Mouse (Mus musculus): ENCODE measurements around the gene Klhl25. TPM values are rescaled to one million over a fixed set of nuclear protein-coding genes. Genes with fewer than 3 reads are reported as not detected.

The Klhl25 gene
- polyA plus RNA-seq, 1 experiment from 2014 or later = 33.0 TPM

DNA sequence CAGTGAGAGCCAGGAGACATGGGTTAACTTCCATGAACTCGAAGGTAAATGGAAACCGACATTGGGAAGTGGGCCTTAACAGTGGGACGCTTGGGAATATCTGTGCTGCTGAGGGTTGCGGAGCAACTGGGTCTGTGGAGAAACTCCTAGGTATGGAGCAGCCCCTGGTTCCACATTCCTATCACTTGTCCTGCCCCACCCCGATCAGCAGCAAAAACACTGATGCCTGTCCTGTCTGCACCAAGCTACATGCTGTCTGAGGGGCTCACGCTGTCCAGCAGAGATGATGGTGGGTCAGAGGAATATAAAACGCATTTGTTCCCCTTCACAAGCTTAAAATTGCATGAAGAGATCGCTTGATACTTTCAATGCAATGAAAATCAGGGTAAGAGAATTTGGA is 32.1 kb downstream of the Klhl25 start:
- no peaks in the 10 kb centered on the region for H3K27me3 ChIP-seq (replicated peaks; ENCODE audit: control insufficient read depth, insufficient read depth, low read length)
- no peaks in the 10 kb centered on the region for H3K36me3 ChIP-seq (ENCODE audit: control insufficient read depth, insufficient read depth, low read length)
- no peak overlapping the region for H3K4me3 ChIP-seq (ENCODE audit: low read length)
- H3K4me2 ChIP-seq (ENCODE audit: low read length) = peak overlapping the region; percentile 34; the same call in 1 of the 2 replicates
- H3K27ac ChIP-seq (ENCODE audit: low read depth, low read length) = no peak overlapping the region
- WGBS = 65% methylated on average over 8 of the region's 8 CpGs
- H3K9me3 ChIP-seq (ENCODE audit: control insufficient read depth, low read length) = no peaks in the 10 kb centered on the region
- H3K9ac ChIP-seq (ENCODE audit: low read depth, low read length) = peak overlapping the region; percentile 17; the same call in 1 of the 2 replicates
- H3K4me1 ChIP-seq (ENCODE audit: control insufficient read depth, insufficient read depth, low read depth, low read length) = peaks cover 3% of the 10 kb centered on the region; the same call in 1 of the 2 replicates
- peak; percentile 31; the same call in 1 of the 2 replicates for ATAC-seq

DNA sequence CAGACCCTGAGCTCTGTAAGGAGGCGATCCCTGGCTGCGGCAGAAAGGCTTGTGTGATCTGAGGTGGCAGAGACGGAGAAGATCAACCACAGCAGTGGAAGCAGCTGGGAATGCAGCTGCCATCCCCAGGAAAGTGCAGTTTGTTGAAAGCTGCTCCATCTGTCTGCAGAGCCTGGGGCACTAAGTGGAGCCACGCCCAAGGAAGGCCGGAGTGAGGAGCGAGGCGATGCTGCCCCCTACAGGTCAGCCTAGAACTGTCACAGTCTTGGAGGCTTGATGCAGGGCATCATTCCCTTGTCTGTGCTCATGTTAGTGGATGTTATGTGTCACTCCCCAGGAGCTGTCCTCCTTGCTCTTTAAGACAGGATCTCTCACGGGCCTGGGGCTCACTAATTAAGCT is 32.5 kb downstream of the Klhl25 start:
- Histone ChIP-seq H3K4me2 (ENCODE audit: low read length) (peak overlapping the region; percentile 34; the same call in 1 of the 2 replicates), H3K4me1 (ENCODE audit: control insufficient read depth, insufficient read depth, low read depth, low read length) (peaks cover 3% of the 10 kb centered on the region; the same call in 1 of the 2 replicates), H3K4me3 (ENCODE audit: low read length) (no peak overlapping the region), H3K27ac (ENCODE audit: low read depth, low read length) (no peak overlapping the region), H3K27me3 (replicated peaks; ENCODE audit: control insufficient read depth, insufficient read depth, low read length) (no peaks in the 10 kb centered on the region), H3K9me3 (ENCODE audit: control insufficient read depth, low read length) (no peaks in the 10 kb centered on the region), H3K9ac (ENCODE audit: low read depth, low read length) (peak overlapping the region; percentile 27), H3K36me3 (ENCODE audit: control insufficient read depth, insufficient read depth, low read length) (no peaks in the 10 kb centered on the region)
- WGBS = 3% methylated on average over 8 of the region's 8 CpGs
- ATAC-seq = peak; percentile 95

DNA sequence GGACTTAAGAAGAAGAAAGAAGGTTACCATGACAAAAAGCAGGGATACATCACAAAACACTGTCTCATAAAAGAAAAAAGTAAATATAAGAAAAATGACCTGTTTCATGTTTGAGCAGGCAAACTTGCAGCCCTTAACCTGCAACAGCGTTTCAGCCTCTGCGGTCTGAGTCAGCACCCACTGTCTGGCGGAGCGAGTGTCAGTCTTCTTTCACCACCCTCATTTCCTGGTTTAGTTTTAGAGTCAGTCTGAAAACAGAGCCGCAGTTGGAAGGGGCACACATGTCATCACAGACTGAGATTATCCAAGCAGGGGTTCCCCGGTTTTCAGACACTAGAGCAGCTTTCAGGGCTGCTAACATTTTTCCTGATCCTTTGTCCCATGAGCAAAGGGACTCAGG is 33.3 kb downstream of the Klhl25 start:
- Histone ChIP-seq H3K4me3 (ENCODE audit: low read length) (no peak overlapping the region), H3K9ac (ENCODE audit: low read depth, low read length) (no peak overlapping the region), H3K27ac (ENCODE audit: low read depth, low read length) (no peak overlapping the region), H3K27me3 (replicated peaks; ENCODE audit: control insufficient read depth, insufficient read depth, low read length) (no peaks in the 10 kb centered on the region), H3K4me2 (ENCODE audit: low read length) (no peak overlapping the region), H3K4me1 (ENCODE audit: control insufficient read depth, insufficient read depth, low read depth, low read length) (peaks cover 3% of the 10 kb centered on the region; the same call in 1 of the 2 replicates), H3K36me3 (ENCODE audit: control insufficient read depth, insufficient read depth, low read length) (no peaks in the 10 kb centered on the region), H3K9me3 (ENCODE audit: control insufficient read depth, low read length) (no peaks in the 10 kb centered on the region)
- WGBS = 68% methylated on average over 6 of the region's 6 CpGs
- no peak for ATAC-seq

DNA sequence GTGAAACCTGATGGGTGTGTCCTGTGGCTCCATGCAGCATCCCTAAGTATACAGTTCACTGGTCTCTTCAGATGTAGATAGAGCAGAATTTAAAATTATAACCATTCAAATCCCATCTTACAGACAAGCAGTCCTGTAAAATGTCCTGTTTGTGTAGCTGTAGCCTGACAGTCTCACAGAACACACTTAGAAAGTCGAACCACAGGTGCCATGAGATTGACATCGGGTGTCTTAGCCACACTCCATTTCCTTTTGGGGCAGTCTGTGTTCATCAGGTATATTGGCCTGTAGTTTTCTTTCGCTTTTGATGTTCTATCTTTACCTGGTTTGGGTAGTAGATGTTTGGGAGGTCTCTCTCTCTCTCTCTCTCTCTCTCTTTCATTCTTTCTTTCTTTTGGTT is 33.7 kb downstream of the Klhl25 start:
- peaks cover 3% of the 10 kb centered on the region; the same call in 1 of the 2 replicates for H3K4me1 ChIP-seq (ENCODE audit: control insufficient read depth, insufficient read depth, low read depth, low read length)
- H3K4me2 ChIP-seq (ENCODE audit: low read length) = no peak overlapping the region
- no peaks in the 10 kb centered on the region for H3K27me3 ChIP-seq (replicated peaks; ENCODE audit: control insufficient read depth, insufficient read depth, low read length)
- WGBS = 82% methylated on average over 3 of the region's 3 CpGs
- no peaks in the 10 kb centered on the region for H3K9me3 ChIP-seq (ENCODE audit: control insufficient read depth, low read length)
- no peak for ATAC-seq
- no peak overlapping the region for H3K9ac ChIP-seq (ENCODE audit: low read depth, low read length)
- H3K4me3 ChIP-seq (ENCODE audit: low read length) = no peak overlapping the region
- H3K36me3 ChIP-seq (ENCODE audit: control insufficient read depth, insufficient read depth, low read length) = no peaks in the 10 kb centered on the region
- no peak overlapping the region for H3K27ac ChIP-seq (ENCODE audit: low read depth, low read length)

DNA sequence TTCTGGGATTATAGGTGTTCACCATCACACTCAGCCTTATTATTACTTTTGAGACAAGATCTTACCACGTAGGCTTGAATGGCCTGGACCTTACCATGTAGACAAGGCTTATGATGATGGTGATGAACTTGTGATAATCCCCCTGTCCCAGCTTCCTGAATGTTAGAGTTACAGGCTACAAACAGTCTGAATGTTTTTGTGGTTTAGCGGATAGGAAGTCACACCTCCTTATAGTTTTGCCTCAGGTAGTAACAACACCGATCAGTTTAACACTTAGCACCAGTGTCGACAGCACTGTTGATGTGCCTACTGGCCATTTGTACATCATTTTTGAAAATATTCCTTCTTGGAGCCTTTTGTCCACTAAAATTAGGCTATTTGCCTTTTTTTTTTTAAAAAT is 43.4 kb downstream of the Klhl25 start:
- H3K4me1 ChIP-seq (ENCODE audit: control insufficient read depth, insufficient read depth, low read depth, low read length) = no peaks in the 10 kb centered on the region
- H3K27me3 ChIP-seq (replicated peaks; ENCODE audit: control insufficient read depth, insufficient read depth, low read length) = no peaks in the 10 kb centered on the region
- H3K4me3 ChIP-seq (ENCODE audit: low read length) = no peak overlapping the region
- no peak overlapping the region for H3K27ac ChIP-seq (ENCODE audit: low read depth, low read length)
- H3K9me3 ChIP-seq (ENCODE audit: control insufficient read depth, low read length) = no peaks in the 10 kb centered on the region
- no peaks in the 10 kb centered on the region for H3K36me3 ChIP-seq (ENCODE audit: control insufficient read depth, insufficient read depth, low read length)
- no peak overlapping the region for H3K9ac ChIP-seq (ENCODE audit: low read depth, low read length)
- ATAC-seq = no peak
- WGBS = 92% methylated on average over 4 of the region's 4 CpGs
- no peak overlapping the region for H3K4me2 ChIP-seq (ENCODE audit: low read length)

DNA sequence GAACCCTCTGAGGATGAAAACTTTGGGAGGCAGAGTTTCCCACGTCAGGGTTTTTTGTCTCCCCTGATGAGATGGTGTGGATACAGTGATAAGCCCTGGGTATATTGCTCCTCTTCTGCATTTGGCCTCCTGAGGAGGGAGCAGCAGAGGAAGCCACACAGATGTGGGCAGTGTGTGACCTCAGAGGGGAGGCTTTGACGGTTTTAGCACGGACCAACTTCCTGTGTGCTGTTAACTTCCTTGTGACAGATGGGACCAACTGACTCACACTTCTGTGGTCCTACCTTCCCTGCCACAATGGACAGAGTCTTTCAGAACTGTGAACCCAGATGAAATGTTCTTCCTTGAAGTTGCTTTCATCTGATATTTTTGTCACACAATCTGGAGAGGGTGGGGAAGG is 44.6 kb downstream of the Klhl25 start:
- H3K27me3 ChIP-seq (replicated peaks; ENCODE audit: control insufficient read depth, insufficient read depth, low read length) = no peaks in the 10 kb centered on the region
- 76% methylated on average over 3 of the region's 3 CpGs for WGBS
- H3K36me3 ChIP-seq (ENCODE audit: control insufficient read depth, insufficient read depth, low read length) = no peaks in the 10 kb centered on the region
- no peaks in the 10 kb centered on the region for H3K4me1 ChIP-seq (ENCODE audit: control insufficient read depth, insufficient read depth, low read depth, low read length)
- H3K9ac ChIP-seq (ENCODE audit: low read depth, low read length) = no peak overlapping the region
- no peaks in the 10 kb centered on the region for H3K9me3 ChIP-seq (ENCODE audit: control insufficient read depth, low read length)
- ATAC-seq = no peak
- H3K27ac ChIP-seq (ENCODE audit: low read depth, low read length) = no peak overlapping the region
- H3K4me3 ChIP-seq (ENCODE audit: low read length) = no peak overlapping the region
- H3K4me2 ChIP-seq (ENCODE audit: low read length) = no peak overlapping the region

DNA sequence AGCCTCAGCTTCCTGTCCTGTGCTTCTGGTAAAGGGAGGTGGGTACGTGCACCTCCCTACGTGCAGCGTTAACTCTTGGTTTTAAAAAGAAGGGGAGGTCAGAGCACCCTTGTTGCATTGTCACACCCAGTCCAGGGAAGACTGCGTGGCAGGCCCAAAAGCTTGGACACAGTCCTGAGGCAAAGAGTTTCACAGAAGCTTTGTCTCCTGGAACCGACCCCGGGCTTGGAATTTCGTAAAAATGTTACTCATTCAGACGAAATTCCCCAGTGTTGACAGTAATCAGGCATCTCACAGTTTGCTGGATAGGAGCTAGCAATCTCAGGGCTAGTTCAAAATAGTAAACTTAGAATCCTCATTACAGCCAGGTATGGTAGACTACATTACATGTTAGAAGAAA is 45.6 kb downstream of the Klhl25 start:
- ATAC-seq = no peak
- 87% methylated on average over 8 of the region's 8 CpGs for WGBS
- Histone ChIP-seq H3K36me3 (ENCODE audit: control insufficient read depth, insufficient read depth, low read length) (no peaks in the 10 kb centered on the region), H3K9ac (ENCODE audit: low read depth, low read length) (no peak overlapping the region), H3K4me1 (ENCODE audit: control insufficient read depth, insufficient read depth, low read depth, low read length) (no peaks in the 10 kb centered on the region), H3K4me2 (ENCODE audit: low read length) (no peak overlapping the region), H3K27me3 (replicated peaks; ENCODE audit: control insufficient read depth, insufficient read depth, low read length) (no peaks in the 10 kb centered on the region), H3K9me3 (ENCODE audit: control insufficient read depth, low read length) (no peaks in the 10 kb centered on the region), H3K4me3 (ENCODE audit: low read length) (no peak overlapping the region), H3K27ac (ENCODE audit: low read depth, low read length) (no peak overlapping the region)

DNA sequence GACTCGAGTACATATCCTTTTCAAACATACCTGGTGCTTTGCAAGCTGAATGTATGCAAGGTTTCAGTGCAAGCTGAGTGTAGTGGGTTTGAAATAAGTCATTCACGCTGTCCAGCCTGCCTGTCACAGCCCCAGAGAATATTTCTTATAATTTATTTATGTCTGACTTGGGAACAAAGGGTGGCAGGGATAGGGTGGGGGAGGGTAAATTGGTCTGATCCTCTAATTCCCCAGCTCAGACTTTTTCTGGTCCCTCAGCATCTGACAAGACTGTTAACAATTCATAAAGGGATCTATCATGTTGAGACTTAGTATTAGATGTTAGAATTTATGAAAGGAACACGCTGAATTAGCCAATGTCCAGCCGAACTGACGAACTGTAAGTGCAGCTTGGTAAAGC is 48.9 kb downstream of the Klhl25 start:
- ATAC-seq = no peak

DNA sequence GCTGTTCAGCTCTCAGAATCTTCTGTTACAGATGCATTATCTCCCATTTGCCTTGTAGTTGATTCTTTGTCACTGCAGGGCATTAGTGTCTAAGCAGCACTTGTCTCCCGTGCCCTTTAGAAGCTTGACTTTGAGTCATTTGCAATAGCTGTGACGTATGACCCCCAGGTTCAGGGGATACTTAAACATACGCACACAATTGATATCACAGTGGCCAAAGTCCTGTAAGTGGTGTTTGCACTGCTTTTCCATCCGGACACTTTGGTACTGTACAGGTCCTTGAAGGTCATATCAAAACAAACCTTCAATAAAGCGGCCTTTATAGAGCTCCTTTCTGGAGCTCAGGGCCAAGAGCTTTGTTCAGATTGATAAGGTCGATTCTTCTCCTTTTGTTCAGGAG is 51.0 kb downstream of the Klhl25 start:
- Histone ChIP-seq H3K4me1 (ENCODE audit: control insufficient read depth, insufficient read depth, low read depth, low read length) (no peaks in the 10 kb centered on the region), H3K9me3 (ENCODE audit: control insufficient read depth, low read length) (no peaks in the 10 kb centered on the region), H3K27me3 (replicated peaks; ENCODE audit: control insufficient read depth, insufficient read depth, low read length) (no peaks in the 10 kb centered on the region), H3K4me2 (ENCODE audit: low read length) (no peak overlapping the region), H3K27ac (ENCODE audit: low read depth, low read length) (no peak overlapping the region), H3K9ac (ENCODE audit: low read depth, low read length) (no peak overlapping the region), H3K36me3 (ENCODE audit: control insufficient read depth, insufficient read depth, low read length) (no peaks in the 10 kb centered on the region), H3K4me3 (ENCODE audit: low read length) (no peak overlapping the region)
- 46% methylated on average over 6 of the region's 6 CpGs for WGBS
- no peak for ATAC-seq

More for the DNA sequence above, 48.9 kb downstream of the Klhl25 start:
- H3K9me3 ChIP-seq (ENCODE audit: control insufficient read depth, low read length) = no peaks in the 10 kb centered on the region
- no peak overlapping the region for H3K4me3 ChIP-seq (ENCODE audit: low read length)
- no peaks in the 10 kb centered on the region for H3K36me3 ChIP-seq (ENCODE audit: control insufficient read depth, insufficient read depth, low read length)
- H3K9ac ChIP-seq (ENCODE audit: low read depth, low read length) = no peak overlapping the region
- H3K4me1 ChIP-seq (ENCODE audit: control insufficient read depth, insufficient read depth, low read depth, low read length) = no peaks in the 10 kb centered on the region
- 77% methylated on average over 5 of the region's 5 CpGs for WGBS
- no peaks in the 10 kb centered on the region for H3K27me3 ChIP-seq (replicated peaks; ENCODE audit: control insufficient read depth, insufficient read depth, low read length)
- no peak overlapping the region for H3K27ac ChIP-seq (ENCODE audit: low read depth, low read length)
- H3K4me2 ChIP-seq (ENCODE audit: low read length) = no peak overlapping the region

DNA sequence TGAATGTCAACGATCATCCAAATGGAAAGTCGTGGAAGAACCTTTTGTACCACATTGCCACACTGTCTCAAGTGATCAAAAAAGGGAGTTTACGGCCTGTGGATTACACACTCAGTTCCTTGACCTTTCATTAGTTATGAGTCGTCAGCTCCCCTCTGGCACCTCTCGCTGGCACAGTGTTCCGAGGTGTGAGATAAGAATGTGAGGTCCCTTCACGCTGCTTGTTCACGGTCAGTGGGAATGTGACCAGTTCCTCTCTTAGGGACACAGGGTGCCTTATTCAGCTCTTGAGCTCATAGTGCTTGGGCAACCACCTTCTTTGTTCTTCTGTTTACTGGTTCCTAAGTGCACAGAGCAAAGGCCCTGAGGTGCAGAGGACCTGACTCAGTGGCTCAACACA is 51.4 kb downstream of the Klhl25 start:
- Histone ChIP-seq H3K4me2 (ENCODE audit: low read length) (no peak overlapping the region), H3K27me3 (replicated peaks; ENCODE audit: control insufficient read depth, insufficient read depth, low read length) (no peaks in the 10 kb centered on the region), H3K9ac (ENCODE audit: low read depth, low read length) (no peak overlapping the region), H3K9me3 (ENCODE audit: control insufficient read depth, low read length) (no peaks in the 10 kb centered on the region), H3K27ac (ENCODE audit: low read depth, low read length) (no peak overlapping the region), H3K4me1 (ENCODE audit: control insufficient read depth, insufficient read depth, low read depth, low read length) (no peaks in the 10 kb centered on the region), H3K36me3 (ENCODE audit: control insufficient read depth, insufficient read depth, low read length) (no peaks in the 10 kb centered on the region), H3K4me3 (ENCODE audit: low read length) (no peak overlapping the region)
- WGBS = 32% methylated on average over 8 of the region's 8 CpGs
- no peak for ATAC-seq

All from hindbrain, embryonic 16.5 days (tissue).